Mouse (Mus musculus) forebrain, embryonic 12.5 days (tissue): ENCODE data around the gene Sdk2. TPM values are rescaled to one million over a fixed set of nuclear protein-coding genes. Genes with fewer than 3 reads are reported as not detected.

ENCODE experiments used
- ATAC-seq: fragments of 200-750 bp; cut with Nextera tagmentation; 2 replicates; pipeline ENCODE4 v1.8.0; 2017; ENCODE audit warnings: moderate TSS enrichment; ENCODE audit not compliant: low FRiP score
- H3K27ac ChIP-seq: fragments of 300-500 bp; sonication (generic); 2 replicates; pipeline ENCODE4 v1.5.1; 2016; ENCODE audit warnings: mild to moderate bottlenecking
- H3K27me3 ChIP-seq: fragments of 300-500 bp; sonication (generic); 2 replicates; pipeline ENCODE4 v1.6.1; 2016; ENCODE audit warnings: mild to moderate bottlenecking
- H3K36me3 ChIP-seq: fragments of 300-500 bp; sonication (generic); replicated peaks from 2 replicates; pipeline ENCODE4 v1.6.1; 2016; ENCODE audit warnings: mild to moderate bottlenecking
- H3K4me1 ChIP-seq: fragments of 300-500 bp; sonication (generic); 2 replicates; pipeline ENCODE4 v1.6.1; 2016
- H3K4me2 ChIP-seq: fragments of 300-500 bp; sonication (generic); 2 replicates; pipeline ENCODE4 v1.6.1; 2016; ENCODE audit warnings: mild to moderate bottlenecking, moderate library complexity
- H3K4me3 ChIP-seq: fragments of 300-500 bp; sonication (generic); replicated peaks from 2 replicates; pipeline ENCODE4 v1.5.1; 2016; ENCODE audit warnings: mild to moderate bottlenecking
- H3K9ac ChIP-seq: fragments of 300-500 bp; sonication (generic); 2 replicates; pipeline ENCODE4 v1.6.1; 2016; ENCODE audit warnings: mild to moderate bottlenecking
- H3K9me3 ChIP-seq: fragments of 300-500 bp; sonication (generic); 2 replicates; pipeline ENCODE4 v1.6.1; 2016
- WGBS: fragments of 180-500 bp; shearing (Covaris S2); methylation state at CpG from one replicate; pipeline ENCODE4 v1.1.7; 2016; 5-methylcytosine and 5-hydroxymethylcytosine counted together
- polyA plus RNA-seq: library from polyadenylated mRNA; unstranded; fragments of >200 nt; fragmentation: Nextera tagmentation; extraction: Ambion mirVana; gene quantifications from 2 replicates; pipeline ENCODE4 v1.2.1, GENCODE M21; 2016

The Sdk2 gene
- polyA plus RNA-seq, 1 experiment from 2014 or later, result 3.0 TPM

DNA sequence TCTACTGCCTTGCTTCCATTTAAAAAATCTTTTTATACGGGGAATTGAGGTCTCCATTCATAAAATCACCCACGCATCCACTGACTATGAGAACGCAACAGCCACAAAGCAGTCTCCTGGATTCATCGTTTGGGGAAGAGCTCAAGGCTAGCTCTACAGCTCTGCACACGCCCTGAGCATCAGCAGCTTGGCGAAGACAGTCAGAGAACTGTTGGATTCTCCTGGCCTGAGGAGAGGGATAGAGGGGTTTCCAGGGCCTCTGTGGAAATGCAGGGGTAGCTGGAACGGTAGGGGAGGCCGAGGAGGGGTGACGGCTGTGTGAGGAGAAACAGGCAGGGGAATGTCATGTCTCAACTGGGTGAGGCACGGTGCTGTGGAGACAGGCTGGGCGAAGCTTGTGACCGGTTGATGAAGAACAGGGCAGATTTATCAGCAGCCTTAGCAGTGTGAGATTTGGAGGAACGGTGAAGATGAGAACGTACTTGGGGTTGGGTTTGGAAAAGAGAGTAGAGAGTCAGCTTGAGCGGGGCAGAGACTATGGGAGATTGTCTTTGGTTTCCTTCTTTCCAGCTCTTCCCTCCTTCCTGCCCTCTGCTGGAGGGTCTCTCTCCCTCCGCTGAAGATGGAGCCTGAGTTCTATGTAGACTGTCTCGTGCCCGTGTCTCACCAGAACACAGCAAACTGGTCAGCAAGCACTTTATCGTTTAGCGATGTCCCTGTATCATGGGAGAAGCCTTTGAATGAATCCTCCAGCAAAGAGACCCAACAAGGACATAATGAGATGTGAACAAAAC, 255.1 kb downstream of the Sdk2 start:
- Histone ChIP-seq H3K4me2 (no peak overlapping the region), H3K27me3 (0 out of 2 replicates have a peak, but pooled peaks cover 3% of the 10 kb centered on the region), H3K27ac (no peak overlapping the region), H3K36me3 (no peaks in the 10 kb centered on the region), H3K4me3 (no peak overlapping the region), H3K4me1 (peaks cover 17% of the 10 kb centered on the region), H3K9me3 (no peaks in the 10 kb centered on the region), H3K9ac (no peak overlapping the region)
- ATAC-seq, result no peak; the same call in 1 of the 2 replicates
- 67% methylated on average over 20 of the region's 20 CpGs for WGBS

DNA sequence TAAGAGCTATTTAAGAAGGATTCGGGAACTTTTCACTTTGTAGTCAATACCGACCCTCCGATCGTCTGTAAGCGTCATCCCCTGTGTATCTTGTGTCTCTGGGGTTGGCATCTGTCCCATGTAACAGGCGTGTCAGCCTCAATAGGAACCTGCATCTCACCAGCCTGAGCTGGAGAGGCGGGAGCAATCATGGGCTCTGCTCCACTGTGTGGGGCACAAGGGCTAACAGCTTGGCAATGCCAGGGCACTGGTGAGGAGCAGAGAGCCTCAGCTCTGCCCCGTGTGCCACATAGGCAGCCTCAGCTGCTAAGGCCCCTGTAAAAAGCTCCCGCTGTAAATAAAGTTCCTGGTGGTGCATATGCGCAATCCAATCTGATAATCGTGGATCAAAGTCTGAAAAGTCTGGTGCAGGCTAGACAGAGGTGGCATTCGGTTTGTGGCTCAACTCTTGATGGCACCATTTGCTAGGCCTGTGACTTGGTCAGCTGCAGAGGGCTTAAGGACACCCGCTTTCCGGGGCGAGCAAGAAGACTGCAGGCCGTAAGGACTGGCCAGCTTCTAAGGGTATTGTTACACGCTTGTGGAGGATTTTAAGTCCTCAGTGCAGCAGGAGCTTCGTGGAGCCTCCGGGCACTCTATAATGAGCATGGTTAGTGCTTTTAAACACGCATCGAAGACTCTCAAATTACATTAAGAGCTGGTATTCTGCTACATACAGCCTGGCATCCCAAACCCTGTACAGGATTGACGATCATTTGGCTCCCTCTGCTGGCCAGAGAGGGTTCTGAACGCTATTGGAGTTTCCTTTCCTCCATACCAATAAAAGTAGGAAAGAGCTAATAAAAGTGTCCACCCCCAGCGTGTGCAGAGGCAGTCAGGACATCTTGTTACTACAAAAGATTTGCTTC, 256.0 kb downstream of the Sdk2 start:
- H3K27ac ChIP-seq, result peak overlapping the region; percentile 54
- WGBS, result 43% methylated on average over 24 of the region's 24 CpGs
- no peaks in the 10 kb centered on the region for H3K36me3 ChIP-seq
- H3K9ac ChIP-seq, result 0 out of 2 replicates have a peak overlapping the region, but pooled peaks have one; percentile 27
- H3K4me1 ChIP-seq, result peaks cover 25% of the 10 kb centered on the region
- H3K27me3 ChIP-seq, result 0 out of 2 replicates have a peak, but pooled peaks cover 3% of the 10 kb centered on the region
- peak; percentile 81 for ATAC-seq
- peak overlapping the region; percentile 19; the same call in 1 of the 2 replicates for H3K4me2 ChIP-seq
- no peaks in the 10 kb centered on the region for H3K9me3 ChIP-seq
- H3K4me3 ChIP-seq, result no peak overlapping the region

DNA sequence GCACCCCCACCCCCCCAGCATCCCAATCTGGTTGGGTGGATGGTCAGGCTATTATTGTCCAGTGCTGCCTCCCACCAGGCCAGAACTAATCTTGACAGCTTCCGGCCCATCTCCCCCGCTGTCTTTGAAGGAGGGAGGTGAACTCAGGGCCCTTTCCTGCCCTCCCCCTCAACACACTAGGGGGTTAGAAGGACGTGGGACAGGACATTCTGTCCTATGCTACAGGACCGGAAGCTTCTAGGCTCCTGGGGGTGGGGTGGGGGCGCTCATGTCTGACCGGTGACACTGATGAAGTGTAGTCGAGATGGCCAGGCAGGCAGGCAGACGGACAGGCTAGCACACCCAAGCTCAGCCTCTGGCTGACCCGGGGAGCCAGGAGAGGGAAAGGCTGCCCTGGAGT, 259.8 kb downstream of the Sdk2 start:
- Histone ChIP-seq H3K9ac (no peak overlapping the region), H3K4me2 (no peak overlapping the region), H3K9me3 (no peaks in the 10 kb centered on the region), H3K4me3 (no peak overlapping the region), H3K27ac (0 out of 2 replicates have a peak overlapping the region, but pooled peaks have one; percentile 21), H3K36me3 (no peaks in the 10 kb centered on the region), H3K27me3 (0 out of 2 replicates have a peak, but pooled peaks cover 3% of the 10 kb centered on the region), H3K4me1 (peaks cover 45% of the 10 kb centered on the region)
- 39% methylated on average over 9 of the region's 9 CpGs for WGBS
- no peak for ATAC-seq

DNA sequence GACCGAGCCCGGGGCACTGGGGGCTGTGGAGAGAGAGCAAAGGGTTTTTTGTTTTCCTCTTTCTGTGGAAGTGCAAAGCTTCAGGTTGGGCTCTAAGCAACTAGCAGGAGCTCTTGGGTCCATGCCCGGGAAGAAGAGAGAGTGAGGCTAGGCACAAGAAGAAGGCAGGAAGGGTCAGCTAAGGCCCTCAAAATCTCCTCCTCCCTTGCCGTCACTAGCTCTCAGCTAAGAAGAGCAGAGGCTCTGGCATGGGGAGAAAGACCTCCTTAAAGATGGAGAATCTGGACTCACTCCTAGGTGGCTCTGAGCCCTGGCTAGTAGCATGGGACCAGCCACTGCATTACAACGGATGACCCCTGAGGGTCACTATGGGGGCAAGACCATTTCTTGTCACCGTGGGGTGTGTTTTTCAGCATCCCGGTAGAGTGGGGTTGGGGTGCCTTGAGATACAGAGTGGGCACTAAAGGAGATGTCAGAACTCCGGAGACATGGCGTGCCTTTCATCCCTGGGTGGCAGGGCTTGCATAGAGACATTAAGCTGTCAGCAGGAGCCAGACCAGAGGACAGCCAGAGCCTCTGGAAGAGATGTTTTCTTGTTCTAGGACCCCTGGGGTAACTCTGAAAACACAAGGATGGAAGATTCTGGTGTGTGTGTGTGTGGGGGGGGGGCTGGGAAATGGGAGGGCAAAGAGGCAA, 260.3 kb downstream of the Sdk2 start:
- Histone ChIP-seq H3K9me3 (no peaks in the 10 kb centered on the region), H3K9ac (no peak overlapping the region), H3K36me3 (no peaks in the 10 kb centered on the region), H3K4me3 (no peak overlapping the region), H3K27me3 (0 out of 2 replicates have a peak, but pooled peaks cover 3% of the 10 kb centered on the region), H3K27ac (0 out of 2 replicates have a peak overlapping the region, but pooled peaks have one; percentile 13), H3K4me2 (no peak overlapping the region), H3K4me1 (peaks cover 45% of the 10 kb centered on the region)
- 51% methylated on average over 9 of the region's 9 CpGs for WGBS
- ATAC-seq, result no peak

DNA sequence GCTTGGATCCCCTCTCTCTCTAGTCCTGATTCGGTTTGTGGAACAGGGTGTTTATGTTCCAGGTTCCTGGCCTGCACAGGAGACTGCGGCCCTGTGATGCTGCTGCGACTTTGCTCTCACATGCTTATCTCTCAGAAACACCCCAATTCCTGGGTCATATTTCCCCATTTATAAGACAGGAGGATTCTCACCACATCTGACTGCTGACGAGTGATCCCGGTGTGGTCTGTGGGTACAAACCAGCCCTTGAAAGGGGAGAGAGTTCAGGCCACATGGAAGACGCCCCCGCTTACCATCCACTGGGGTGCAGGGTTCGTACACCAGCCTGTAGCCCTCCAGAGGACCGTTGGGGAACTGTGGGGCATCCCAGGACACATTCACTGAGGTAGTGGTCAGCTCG, 260.9 kb downstream of the Sdk2 start:
- Histone ChIP-seq H3K9me3 (no peaks in the 10 kb centered on the region), H3K36me3 (no peaks in the 10 kb centered on the region), H3K4me1 (peaks cover 44% of the 10 kb centered on the region), H3K27me3 (0 out of 2 replicates have a peak, but pooled peaks cover 3% of the 10 kb centered on the region), H3K4me3 (no peak overlapping the region), H3K27ac (0 out of 2 replicates have a peak overlapping the region, but pooled peaks have one; percentile 13), H3K9ac (no peak overlapping the region), H3K4me2 (no peak overlapping the region)
- 80% methylated on average over 10 of the region's 10 CpGs for WGBS
- no peak for ATAC-seq

DNA sequence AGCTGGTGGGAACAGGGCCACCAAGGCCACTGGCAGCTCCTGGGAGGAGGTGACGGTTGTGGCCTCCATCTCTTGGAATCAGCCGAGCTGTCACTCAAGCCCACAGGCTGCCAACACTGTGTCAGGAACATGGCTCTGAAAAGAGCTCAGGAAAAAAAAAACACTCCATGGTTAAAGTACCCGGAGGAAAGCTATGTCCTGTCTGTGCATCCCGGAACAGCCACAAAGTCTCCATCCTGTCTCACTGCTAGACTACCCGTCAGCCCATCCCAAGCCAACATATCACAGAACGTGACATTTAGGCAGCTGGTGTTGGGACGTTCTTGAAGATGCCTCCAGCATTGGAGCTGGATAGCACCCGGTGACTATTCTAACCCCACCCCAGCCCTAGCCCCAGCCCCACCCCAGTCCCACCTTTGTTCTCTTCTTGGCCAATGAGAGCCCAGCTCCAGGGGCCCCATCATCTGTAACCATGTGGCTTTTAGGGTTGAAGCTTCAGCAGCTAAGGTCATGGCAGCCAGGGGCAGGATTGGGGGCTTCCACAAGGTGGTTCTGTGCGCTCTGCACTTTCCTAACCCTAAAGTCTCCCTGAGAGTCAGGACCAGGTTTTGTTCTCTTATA, 263.4 kb downstream of the Sdk2 start:
- ATAC-seq, result no peak
- peaks cover 44% of the 10 kb centered on the region for H3K4me1 ChIP-seq
- 75% methylated on average over 9 of the region's 9 CpGs for WGBS
- H3K27ac ChIP-seq, result no peak overlapping the region
- no peak overlapping the region for H3K9ac ChIP-seq
- no peaks in the 10 kb centered on the region for H3K9me3 ChIP-seq
- no peak overlapping the region for H3K4me2 ChIP-seq
- H3K36me3 ChIP-seq, result no peaks in the 10 kb centered on the region
- H3K4me3 ChIP-seq, result no peak overlapping the region
- H3K27me3 ChIP-seq, result 0 out of 2 replicates have a peak, but pooled peaks cover 3% of the 10 kb centered on the region

DNA sequence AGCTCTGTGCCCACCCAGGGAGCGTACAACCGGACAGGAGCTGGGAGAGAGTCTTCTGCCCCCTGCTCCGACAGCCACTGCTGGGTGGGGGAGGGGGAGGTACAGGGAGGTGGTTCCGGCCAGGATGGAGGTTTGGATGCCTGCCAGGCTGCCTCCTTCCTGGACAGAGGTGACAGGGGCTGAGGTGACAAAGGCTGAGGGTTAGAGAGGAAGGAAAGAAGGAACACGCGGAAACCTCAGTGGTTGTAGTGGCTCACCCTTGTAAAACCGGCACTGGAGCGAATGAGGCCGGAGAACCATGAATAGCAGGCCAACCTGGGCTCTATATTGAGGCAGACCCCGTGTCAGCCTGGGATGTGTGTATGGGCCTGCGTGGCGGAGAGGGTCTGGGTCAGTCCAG, 264.4 kb downstream of the Sdk2 start:
- Histone ChIP-seq H3K9me3 (no peaks in the 10 kb centered on the region), H3K4me3 (no peak overlapping the region), H3K27ac (no peak overlapping the region), H3K36me3 (no peaks in the 10 kb centered on the region), H3K4me2 (no peak overlapping the region), H3K9ac (no peak overlapping the region), H3K4me1 (peaks cover 53% of the 10 kb centered on the region), H3K27me3 (no peaks in the 10 kb centered on the region)
- ATAC-seq, result 0 out of 2 replicates have a peak, but pooled peaks have one; percentile 15
- WGBS, result 61% methylated on average over 12 of the region's 12 CpGs

DNA sequence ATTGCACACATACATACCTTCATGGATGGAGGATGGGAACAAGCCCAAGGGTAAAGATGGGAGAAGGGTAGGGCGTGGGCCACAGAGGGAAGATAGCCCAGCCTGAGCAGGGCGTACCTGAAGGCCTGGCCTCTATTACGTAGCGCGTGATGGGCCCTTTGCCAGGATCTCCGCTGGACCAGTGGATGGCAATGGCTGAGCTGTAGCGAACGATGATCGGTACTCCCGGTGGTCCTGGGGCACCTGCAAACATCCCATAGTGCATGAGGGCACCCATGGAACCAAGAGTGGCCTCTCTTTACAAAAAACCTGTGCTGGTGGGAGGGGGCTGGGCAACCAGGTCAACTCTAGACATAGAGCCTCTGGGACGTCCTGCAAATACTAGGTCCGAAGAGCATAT, 266.8 kb downstream of the Sdk2 start:
- WGBS, result 96% methylated on average over 12 of the region's 12 CpGs
- H3K9ac ChIP-seq, result no peak overlapping the region
- no peak overlapping the region for H3K4me2 ChIP-seq
- no peak overlapping the region for H3K4me3 ChIP-seq
- no peaks in the 10 kb centered on the region for H3K27me3 ChIP-seq
- H3K9me3 ChIP-seq, result no peaks in the 10 kb centered on the region
- H3K27ac ChIP-seq, result no peak overlapping the region
- no peaks in the 10 kb centered on the region for H3K36me3 ChIP-seq
- peaks cover 44% of the 10 kb centered on the region for H3K4me1 ChIP-seq
- ATAC-seq, result no peak

DNA sequence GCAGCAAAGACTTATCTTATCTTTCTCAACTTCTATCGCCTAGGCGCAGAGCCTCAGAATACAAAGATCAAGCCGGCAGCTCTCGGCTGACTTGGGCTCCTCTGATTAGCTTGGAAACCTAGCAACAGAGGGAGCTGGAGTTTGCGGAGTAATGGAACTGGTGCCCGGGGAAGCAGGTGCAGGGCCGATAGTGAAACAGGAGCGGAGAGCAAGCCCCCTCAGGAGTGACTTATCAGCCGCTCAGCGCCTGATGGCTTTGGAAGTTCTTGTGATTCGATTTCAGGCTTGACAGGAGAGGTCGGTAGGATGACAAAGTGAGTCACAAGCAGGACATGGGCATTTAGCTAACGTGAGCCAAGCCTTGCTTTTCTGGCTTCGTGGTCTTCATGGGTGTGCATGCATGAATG, 267.8 kb downstream of the Sdk2 start:
- no peak for ATAC-seq
- H3K4me3 ChIP-seq, result no peak overlapping the region
- no peaks in the 10 kb centered on the region for H3K27me3 ChIP-seq
- H3K36me3 ChIP-seq, result no peaks in the 10 kb centered on the region
- WGBS, result 59% methylated on average over 14 of the region's 14 CpGs
- no peak overlapping the region for H3K4me2 ChIP-seq
- peaks cover 44% of the 10 kb centered on the region for H3K4me1 ChIP-seq
- H3K9ac ChIP-seq, result no peak overlapping the region
- no peaks in the 10 kb centered on the region for H3K9me3 ChIP-seq
- H3K27ac ChIP-seq, result 0 out of 2 replicates have a peak overlapping the region, but pooled peaks have one; percentile 8

DNA sequence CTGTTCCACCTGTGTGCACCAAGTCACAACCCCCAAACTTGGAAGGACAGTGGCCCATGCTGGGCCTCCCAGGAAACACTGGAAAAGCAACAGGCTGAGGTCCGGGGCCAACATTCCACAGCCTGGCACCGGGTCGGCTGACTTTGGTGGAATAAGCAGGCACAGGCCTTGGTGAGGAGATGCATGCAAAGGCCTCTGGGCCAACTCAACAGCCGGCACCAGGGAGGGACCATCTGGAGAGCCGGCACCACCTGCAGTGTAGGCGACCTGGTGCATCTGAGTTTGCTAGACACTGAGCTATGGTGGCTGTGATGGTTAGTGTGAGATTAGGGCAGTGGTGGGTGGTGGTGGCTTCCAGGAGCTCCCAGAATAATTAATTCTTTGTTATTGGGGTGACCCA, 268.8 kb downstream of the Sdk2 start:
- Histone ChIP-seq H3K9me3 (no peaks in the 10 kb centered on the region), H3K9ac (no peak overlapping the region), H3K4me3 (no peak overlapping the region), H3K36me3 (no peaks in the 10 kb centered on the region), H3K4me2 (no peak overlapping the region), H3K27me3 (no peaks in the 10 kb centered on the region), H3K27ac (peak overlapping the region; percentile 68), H3K4me1 (peaks cover 40% of the 10 kb centered on the region)
- no peak for ATAC-seq
- 69% methylated on average over 6 of the region's 6 CpGs for WGBS
